Mouse (Mus musculus): ENCODE measurements at regions not wholly inside any gene's neighbourhood (a gene's known extent, or its start where the extent isn't known, plus 50 kb on each side); places are given as distances from the start of the nearest gene placed in this dataset.

- no peak for DNase-seq
Measured at GRCm38 (mm10) chr8:86428998-86429651, 151.4 kb downstream of the Abcc12 start.

- DNase-seq: no peak
Measured at GRCm38 (mm10) chr8:86428131-86428530, 152.4 kb downstream of the Abcc12 start.

DNA sequence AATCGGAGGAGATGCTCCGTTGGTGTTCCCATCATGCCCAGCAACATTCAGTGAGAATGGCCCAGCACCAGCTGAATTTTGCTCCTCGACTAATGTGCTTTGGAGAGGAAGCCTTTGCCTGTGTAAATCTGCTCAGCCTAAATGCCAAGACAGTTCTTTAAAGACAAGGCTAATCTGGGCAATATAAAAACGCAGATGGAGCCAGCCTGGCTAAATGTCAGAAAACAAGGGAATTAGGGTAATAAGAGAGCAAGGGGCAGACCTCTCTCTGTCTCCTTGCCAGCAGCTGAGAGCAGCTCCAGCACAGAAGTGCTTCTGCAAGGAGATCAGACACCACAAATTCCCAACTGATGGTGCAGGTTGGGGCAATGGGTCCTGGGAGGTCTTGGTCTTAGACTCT is 154.4 kb downstream of the Abcc12 start:
- peak; percentile 63 for DNase-seq

DNA sequence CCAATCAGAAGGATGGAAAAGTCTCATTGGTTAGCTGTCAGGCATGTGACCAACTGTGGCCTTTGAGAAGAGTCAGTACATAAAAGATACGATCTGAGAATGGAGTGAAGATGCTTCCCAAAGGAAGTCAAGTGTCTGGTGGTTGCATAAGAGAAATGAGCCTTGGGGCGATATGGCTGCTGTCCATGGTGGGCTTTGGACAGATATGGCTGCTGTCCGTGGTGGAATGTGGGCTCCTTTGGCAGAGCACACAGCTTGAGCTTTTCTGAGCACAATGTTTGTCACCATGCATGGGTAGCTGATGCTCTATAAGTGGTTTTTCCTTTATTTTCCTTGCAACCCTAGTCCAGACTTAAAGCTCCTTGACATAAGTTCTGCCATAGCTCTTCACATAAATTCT is 155.1 kb downstream of the Abcc12 start:
- DNase-seq: no peak

- no peak for DNase-seq
Measured at GRCm38 (mm10) chr8:86419059-86419651, 161.3 kb downstream of the Abcc12 start.

DNA sequence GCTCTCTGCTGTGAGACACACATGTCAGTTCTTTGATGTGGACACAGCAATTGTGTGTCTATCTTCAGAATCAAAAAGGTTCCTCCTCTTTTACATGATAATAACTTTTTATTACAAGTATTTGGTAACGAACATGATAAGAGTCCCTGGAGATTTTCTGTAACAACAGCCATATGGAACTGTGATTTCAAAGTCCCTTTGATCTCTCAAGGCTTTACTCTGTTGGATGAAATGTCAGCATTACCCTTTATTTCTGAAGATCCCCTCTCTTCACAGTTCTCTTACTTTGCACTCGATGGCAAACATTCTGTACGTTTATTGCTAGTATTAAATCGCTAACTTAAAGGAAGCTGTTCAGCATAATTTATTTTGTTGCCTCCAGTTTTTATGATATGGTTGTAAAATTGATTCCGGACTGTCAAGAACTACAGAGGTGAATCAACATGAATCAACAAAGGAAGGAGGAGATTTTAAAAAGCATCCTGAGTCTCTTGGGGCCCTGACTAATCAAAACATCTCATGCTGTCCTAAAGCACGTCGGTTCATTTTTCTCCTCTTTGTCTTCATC is 162.0 kb downstream of the Abcc12 start:
- DNase-seq: no peak

GRCm38 (mm10) chr8:86415208-86415607 is 165.3 kb downstream of the Abcc12 start:
- no peak for DNase-seq

GRCm38 (mm10) chr8:86411232-86411631 is 169.3 kb downstream of the Abcc12 start:
- DNase-seq: no peak

- DNase-seq: peak; percentile 90
Measured at GRCm38 (mm10) chr8:86406196-86406595, 174.3 kb downstream of the Abcc12 start.

GRCm38 (mm10) chr8:86403434-86403833 is 177.1 kb downstream of the Abcc12 start:
- no peak for DNase-seq

- no peak for DNase-seq
Measured at GRCm38 (mm10) chr8:86401946-86402345, 178.5 kb downstream of the Abcc12 start.

DNA sequence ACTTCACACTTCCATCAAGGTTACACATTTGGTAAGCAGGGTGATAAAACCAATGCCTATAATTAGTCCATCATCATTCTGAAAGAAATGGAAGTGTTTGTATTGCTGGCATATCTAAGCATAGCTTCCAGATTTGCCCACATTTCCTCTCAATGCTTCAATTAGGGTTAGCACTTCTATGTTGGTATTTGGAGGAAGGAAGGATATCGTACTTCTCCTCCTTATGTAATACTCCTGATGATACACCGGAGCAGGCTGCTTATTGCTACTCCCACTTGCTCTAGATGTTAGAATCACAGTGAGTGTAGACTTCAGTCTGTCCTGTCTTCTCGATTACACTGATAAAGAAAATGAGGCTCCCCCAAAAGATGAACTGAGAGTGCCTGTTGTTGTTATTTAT is 185.4 kb downstream of the Abcc12 start:
- DNase-seq: no peak

DNA sequence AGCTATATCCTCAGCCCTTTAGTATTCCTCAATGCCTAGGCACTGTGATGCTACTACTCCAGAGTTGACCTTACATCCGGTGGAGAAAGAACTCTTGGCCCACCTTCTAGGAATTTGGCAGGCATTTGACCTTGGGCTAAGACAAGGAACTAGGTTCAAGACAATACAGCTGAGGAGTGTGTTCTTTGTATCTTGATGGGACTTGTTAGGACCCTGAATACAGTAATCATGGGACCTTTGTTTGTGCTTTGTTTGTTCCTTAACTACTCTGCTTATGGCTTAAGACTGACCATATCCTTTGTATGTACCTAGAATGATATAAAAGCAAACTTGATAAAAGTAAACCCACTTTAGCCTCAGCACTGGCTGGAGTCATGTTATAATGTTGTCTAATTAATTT is 186.7 kb downstream of the Abcc12 start:
- no peak for DNase-seq

DNA sequence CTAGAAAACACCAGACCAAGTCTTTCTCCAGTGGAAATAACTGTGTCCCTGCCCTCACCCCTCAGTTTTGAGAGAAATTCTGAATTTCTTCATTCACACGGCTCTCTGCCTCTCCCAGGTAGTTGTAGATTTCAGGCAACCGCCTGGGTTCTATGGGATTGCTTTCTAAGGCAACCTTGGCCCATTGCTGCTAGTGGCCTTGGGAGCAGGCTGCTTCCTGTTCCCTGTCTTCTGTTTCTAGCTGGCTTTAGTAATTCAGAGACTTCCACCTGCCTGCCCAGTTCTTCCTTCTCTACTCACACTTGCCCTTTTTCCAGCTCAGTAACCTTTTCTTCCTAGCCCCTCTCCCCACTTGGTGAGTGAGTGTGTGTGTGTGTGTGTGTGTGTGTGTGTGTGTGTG is 187.1 kb downstream of the Abcc12 start:
- no peak for DNase-seq

GRCm38 (mm10) chr8:86390715-86391114 is 189.8 kb downstream of the Abcc12 start:
- no peak for DNase-seq

DNA sequence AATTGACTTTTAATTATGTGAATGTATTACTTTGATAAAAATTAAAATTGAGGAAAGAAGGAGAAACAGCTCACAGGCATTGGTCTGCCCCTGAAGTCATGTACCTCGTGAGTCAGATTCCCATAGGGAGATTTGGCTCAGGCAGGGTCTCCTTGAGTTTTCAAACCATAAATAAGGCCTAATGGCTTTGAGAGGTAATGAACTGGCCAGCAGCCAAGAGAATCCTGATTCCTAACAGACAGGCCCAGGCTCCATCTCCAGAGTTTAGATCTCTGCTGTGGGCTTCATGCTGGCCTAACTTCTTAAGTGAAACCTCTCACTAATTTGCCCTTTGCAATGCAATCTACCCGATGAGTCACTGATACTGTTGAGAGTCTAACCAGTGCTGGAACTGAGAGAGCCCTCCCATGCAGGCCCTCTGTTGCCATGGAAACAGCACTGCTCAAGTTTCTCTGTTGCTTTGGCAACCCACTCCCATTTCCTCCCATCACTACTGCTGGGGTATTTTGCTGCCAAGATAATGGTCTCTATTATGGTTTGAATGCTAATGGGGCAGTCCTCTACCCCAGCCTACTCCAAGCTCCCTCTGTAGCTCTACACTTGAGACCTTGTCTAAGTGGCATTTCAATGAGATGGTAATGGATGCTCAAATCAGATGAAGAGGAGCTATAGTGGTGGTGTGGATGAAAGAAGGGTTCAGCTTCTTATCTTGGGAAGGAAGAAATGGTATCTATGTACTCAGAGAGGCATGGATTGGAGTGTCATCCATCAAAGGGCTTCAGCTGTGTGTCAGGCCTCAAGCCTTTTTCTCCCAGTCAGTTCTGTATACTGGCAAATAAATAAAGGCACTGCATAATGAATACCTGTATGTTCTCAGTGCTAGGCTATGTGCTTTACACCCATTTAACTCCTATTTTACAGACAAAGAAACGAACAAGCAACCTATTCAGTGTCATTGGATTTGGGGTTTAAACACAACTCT is 190.5 kb downstream of the Abcc12 start:
- DNase-seq: no peak

- no peak for DNase-seq
Measured at GRCm38 (mm10) chr8:86385236-86385635, 195.2 kb downstream of the Abcc12 start.

DNA sequence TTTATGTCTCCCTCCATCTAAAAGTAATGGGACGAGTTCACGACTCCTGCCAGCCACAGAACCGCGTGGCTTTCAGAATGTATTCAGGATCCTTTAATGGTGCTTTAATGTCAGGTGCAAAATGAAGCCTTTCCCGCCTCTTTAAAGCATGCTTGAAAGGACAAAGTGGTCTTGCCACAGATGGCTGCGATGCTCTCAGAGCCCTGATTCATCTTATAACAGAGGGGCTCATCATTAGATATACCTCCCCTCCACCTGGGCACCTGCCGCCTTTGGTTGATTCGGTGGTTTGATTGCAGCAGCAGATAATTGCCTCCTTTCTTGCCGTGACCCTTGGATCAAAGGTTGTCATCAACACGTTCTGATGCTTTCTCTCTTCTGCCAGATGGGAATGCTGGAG is 198.5 kb downstream of the Abcc12 start:
- DNase-seq: no peak

DNA sequence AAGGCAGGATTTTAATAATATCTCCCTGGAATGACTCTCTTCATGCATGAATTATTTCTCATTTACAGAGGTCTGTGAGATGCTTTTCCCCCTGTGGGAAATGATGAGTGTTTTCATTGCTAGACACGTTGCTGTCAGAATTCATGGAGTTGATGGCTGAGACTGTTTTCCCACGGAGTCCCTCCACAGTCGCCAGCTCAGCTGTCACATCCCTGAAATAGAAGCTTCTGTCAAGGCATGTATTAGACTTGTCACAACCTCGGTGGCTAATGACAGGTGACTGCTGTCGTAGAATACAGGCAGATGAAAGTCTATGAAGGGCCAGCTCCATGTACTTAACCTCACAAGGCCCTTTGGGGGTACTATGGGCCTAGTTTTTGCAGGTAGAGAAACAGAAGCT is 212.4 kb downstream of the Abcc12 start:
- no peak for DNase-seq

DNA sequence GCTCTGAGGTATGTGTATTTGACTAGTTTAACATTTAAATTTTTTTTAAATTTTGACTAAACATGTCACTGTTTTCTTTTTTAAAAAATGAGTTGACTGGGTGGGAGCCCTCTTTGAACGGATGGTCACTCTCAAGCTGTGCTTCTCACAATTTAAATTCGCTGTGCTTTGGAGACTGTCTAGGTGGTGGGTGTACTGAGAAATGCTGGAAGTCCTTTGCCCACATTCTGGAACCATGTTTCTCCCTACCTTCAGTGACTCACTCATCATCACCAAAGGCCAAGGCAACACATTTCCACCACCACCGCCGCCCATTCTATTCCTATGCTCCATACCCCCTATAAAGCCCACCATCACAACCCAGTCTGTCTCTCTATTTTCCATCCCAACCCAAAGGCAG is 213.8 kb downstream of the Abcc12 start:
- DNase-seq: no peak

DNA sequence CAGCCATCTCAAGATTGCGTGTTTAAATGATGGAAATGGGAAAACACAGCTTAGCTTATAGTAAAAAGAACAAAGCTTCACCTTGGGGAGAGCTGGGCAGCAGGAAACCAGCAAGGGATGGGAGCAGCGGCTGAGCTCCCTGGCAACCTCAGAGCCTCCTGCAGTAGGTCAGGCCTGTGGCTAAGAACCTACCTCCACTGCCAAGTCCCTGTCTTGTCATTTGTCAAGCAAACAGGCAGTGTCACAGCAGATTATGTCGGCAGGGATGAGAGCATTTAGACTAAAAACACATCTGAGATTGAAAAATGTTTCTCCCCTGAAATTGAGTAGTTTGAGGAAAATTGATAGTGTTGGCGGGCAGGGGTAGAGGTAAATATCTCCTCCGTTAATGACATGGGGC is 214.8 kb downstream of the Abcc12 start:
- peak; percentile 52 for DNase-seq

DNA sequence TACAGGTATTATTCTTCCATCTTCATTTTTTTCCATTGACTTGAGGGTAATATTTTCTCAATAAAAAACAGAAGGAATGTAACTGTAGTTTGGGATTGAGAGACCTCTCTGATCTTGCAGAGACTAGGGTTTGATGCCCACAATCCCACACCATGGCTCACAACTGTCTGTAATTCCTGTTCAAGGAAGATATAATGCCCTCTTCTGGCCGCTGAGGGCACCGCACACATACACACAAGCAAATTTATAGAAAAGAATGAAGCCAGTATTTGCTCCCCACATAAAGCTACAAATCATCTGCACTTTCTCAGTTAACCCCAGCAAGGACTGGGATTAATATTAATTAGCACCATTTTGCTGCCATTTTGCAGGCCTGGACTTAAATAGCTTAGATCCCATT is 215.6 kb downstream of the Abcc12 start:
- DNase-seq: no peak

DNA sequence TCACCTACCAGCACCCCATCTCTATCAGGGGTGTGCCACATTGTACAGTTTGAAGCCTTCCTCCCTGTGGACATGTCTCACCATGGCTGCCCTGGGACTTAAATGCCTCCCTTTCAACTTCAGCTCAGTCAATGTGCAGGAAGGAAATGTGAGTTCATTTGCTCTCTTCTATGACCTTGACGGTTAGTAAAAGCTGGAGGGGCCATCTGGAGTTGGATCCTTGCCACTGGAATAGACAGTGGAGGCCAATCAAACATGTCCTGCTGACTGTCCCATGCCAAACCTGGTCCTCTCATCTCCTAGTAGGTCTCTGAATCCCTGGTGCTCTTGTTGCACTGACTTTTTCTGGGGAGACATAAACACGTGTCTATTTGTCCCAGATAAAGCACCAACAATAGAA is 220.2 kb downstream of the Abcc12 start:
- no peak for DNase-seq

DNA sequence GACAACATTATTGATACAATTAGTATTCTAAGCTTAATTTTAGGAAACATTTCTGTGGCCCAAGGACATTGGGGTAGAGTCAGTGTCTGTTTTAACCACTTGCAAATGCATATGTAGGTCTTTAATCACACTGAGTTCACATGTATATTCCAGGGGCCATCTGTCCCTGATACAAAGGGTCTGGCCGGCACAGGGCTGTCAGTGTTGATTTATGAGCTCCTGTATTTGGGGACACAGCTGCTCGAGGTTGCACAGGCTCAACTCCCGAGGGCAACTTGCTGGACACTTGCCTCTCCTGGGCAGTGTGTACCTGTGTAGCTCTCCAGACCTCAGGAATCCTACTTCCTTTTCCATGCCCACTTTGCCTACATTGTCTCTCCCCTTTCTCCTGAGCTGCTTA is 221.0 kb downstream of the Abcc12 start:
- no peak for DNase-seq

Measured in cerebellum, adult 9-10 months (tissue).